Mouse (Mus musculus): ENCODE results near the gene Fubp1. TPM values are rescaled to one million over a fixed set of nuclear protein-coding genes. Genes with fewer than 3 reads are reported as not detected.

Gene Fubp1
- polyA plus RNA-seq (2012; rRNA removed; ENCODE audit: low replicate concordance) = 16.7 and 50.3 TPM in 2 replicates

DNA sequence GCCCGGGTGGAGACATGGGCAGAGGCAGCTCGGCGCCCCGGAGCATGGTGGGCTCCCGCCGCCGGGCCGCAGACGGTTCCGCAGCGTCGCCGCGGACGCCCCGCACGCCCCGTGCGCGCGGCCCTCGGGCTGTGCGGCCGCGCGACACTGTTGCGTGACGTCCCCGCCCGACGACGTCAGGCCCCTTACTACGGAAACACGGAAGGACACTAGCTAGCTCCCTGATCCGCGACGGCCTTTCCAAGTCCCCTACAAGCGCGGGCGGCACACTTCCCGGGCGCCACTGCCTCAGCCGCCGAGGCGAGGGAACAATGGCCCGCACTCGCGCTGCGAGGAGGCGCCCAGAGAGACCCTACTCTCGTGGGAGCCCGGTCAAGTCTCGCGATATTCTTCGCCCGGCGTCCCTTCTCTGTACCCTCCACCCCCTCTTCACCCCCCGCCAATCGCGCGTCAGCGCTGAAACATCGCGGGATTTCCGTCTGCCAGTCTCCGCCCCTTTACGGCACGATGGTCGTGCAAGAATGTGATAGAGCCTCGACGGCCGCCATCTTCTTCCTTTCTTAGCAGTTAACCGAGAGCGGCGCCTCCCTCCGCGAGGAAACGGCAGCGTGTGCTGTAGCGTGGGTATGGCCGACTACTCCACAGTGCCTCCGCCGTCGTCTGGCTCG is at the start of gene Fubp1, which contains the start of gene Dnajb4:
TSS of gene Fubp1 (plus strand) at position 456 of the 668 bp plus-strand sequence.
TSS of gene Dnajb4 (minus strand) at position 336 of the 668 bp plus-strand sequence.

GRCm38 (mm10) chr3:152166099-152166423 is 44.2 kb upstream of the Fubp1 start, which contains the start of gene Gipc2:
Gipc2 (minus strand) TSS chr3:152166230.

GRCm38 (mm10) chr3:152266036-152266421 is 55.8 kb downstream of the Fubp1 start, which contains the start of gene Nexn:
Nexn (minus strand) TSS chr3:152266350.

Other genes starting within 250 kb of the Fubp1 start
- gene Gipc2, start 44.2 kb upstream of the Fubp1 start, polyA plus RNA-seq (2012; rRNA removed; ENCODE audit: low replicate concordance) = 42.5 and 80.6 TPM in 2 replicates
- gene Dnajb4, start 120 bp upstream of the Fubp1 start, polyA plus RNA-seq (2012; rRNA removed; ENCODE audit: low replicate concordance) = 1.4 and 1.6 TPM in 2 replicates
- not detected in 2 replicates for gene Nexn, start 55.9 kb downstream of the Fubp1 start, polyA plus RNA-seq (2012; rRNA removed; ENCODE audit: low replicate concordance)
- gene Miga1, start 130.0 kb downstream of the Fubp1 start, polyA plus RNA-seq (2012; rRNA removed; ENCODE audit: low replicate concordance) = 2.2 and 2.7 TPM in 2 replicates
- gene Usp33, start 136.1 kb downstream of the Fubp1 start, polyA plus RNA-seq (2012; rRNA removed; ENCODE audit: low replicate concordance) = 4.4 and 5.2 TPM in 2 replicates
- 7.2 TPM in 2 replicates for gene Zzz3, start 185.1 kb downstream of the Fubp1 start, polyA plus RNA-seq (2012; rRNA removed; ENCODE audit: low replicate concordance)